Mouse (Mus musculus): ENCODE measurements around the gene Gm45062.

Gm45062 gene

DNA sequence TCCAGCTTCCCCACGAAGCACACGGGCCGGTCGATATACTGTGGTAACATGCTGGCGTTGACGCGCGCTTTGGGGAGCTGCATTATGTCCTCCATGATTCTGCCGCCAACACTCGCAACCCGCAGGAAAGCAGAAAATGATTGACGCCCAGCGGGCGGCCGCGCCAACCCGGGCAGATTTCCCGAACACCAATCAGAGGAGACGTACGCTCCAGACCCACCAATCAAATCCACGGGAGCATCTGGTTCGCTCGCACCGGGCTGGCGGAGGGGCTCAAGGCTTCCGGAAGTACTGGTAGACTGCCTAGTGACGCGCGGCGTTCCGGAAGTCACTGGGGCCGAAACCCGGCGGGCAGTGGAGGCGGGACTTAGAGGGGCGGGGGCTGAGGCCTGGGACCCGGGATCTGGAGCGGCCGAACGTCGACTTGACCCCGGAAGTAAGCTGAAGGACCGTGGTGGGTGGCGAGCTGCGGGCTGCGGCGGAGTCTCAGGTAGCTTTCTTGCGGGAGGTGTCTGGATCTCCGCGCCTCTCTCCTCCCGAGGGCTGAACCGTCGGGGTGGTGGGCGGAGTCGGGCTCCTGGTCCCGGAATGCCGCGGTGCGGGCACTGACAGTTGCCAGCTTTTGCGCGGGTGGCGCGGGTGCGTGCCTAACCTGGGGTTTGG lies at the start of gene Gm45062, which contains the start of the genes Rpa3 and Umad1:
Gm45062 (plus strand) TSS at position 447 of the 663 bp plus-strand sequence.
Rpa3 (minus strand) TSS at position 170 of the 663 bp plus-strand sequence.
Umad1 (plus strand) TSS at position 285 of the 663 bp plus-strand sequence.
- DNase-seq, result peak; percentile 100

DNA sequence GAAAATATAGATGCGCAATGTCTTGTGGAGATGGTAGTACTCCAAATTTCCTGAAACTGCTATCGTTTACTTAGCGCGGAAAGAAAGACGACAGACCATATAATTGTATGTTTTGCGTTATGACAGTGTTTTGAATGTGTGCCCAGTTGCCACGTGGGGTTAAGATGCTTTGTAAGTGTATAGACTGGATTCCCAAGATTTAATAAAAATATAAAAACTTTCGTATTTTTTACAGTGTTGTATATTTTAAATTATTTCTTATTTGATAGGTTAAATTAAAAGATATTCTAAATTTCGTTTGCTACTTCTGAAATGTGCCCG lies 49.4 kb upstream of the Gm45062 start:
- no peak for DNase-seq

DNA sequence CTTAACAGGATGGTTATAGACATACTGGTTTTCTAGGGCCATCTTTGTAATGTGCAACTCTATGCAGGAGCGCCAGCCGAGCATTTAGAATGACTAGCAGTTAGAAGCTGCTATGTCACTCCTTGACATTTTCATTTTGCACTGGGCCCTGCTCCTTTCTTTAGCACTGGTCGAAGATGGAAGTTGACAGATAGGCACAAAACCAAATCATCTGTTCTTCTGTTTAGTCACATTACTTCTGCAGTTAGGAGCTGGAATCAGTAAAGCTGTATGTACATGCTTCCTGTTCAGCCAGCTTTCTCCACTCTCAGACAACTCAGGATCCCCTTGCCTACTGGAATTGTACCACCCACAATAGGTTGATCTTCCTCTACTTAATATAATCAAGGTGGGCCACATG lies 48.6 kb upstream of the Gm45062 start:
- no peak for DNase-seq

DNA sequence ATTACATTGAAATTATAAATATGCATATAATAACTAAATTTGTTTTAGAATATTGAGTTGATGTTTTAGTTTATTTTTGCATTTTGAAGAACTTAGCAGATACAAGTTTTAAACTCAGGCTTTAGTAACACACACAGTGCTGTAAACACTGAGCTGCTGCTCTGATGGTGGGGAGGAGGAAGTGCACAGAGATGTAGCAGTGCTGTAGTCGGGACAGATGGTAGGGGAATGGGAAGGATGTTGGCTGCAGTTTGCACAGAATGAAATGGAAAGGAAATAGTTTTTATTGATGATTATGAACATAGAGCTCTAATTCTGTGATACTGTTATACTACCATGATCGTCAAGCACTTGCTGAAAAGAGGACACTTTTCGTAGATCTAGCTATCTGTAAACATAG lies 32.2 kb upstream of the Gm45062 start:
- DNase-seq, result no peak

DNA sequence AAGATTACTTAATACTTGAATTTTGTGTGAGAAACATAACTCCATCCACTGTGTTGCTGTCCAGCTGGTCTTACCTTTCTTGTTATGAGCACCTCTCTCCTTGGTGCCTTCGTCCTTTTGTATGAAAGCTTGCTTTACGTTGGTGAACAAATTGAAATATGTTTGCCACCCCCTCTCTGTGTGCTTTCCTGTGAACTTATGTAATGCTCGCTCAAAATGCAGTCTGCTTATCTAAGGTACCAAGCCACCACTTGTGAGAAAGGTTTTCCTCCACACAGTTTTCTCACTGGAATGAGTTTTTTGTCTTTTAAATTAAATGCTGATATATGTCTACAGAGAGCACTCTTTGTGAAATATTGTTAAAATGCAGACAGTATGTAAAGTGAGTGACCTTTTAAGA lies 30.7 kb upstream of the Gm45062 start:
- DNase-seq, result no peak

DNA sequence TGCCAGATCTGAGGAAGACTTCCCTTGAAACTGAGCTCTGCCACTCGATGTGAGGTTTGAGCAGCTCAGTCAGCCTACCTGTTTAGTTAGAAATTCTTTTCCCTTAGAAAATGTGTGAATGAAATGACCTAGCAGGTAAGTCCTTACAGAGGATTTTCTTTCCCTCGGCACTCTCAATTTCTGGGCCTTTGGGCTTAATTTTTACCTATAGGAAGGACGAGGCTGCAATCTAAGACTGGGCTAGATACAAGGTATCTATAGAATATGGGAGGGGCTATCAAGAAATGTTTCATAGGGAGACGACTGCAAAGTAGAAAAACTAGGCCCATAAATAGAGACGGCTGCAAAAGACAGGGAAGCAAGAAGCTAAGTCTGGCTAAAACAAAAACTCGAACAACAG lies 934 bp upstream of the Gm45062 start:
- no peak for DNase-seq

DNA sequence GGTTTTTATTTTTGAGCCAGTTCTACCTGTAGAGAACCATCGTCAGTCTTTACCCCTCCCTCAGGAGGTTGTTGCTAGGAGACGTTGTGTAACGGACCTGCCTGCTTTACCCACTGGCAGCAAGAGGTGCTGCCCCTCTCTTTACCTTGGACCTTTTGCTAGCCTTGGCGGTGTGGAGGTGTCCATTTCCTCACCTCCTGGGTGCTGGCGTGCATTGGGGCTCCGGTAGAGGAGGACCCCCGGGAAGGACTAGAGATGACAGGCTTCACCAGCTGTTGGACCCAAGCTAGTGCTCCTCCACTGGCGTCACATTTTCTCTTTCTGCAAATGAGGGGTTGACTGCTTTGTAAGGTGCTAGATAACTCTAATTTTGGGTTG lies 406 bp downstream of the Gm45062 start:
- DNase-seq, result no peak

DNA sequence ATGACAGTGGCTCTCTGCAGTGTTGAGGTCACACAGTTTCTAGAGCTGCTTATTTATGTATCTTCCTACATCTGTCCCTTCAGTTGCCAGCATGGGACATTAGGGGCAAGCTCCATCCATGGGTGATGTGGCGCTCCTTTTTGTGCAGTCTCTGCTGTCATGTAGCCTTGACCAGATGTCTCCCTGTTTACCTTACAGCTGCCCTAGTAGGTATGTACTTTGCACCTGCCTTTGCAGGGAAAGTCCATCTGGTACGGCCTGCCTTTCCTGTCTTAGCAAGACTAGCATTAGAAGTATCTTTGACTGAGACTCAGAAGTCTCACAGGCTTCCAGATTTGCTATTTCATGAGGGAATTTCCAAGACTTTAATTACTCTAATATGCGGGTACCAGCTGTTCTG lies 11.8 kb downstream of the Gm45062 start:
- no peak for DNase-seq

DNA sequence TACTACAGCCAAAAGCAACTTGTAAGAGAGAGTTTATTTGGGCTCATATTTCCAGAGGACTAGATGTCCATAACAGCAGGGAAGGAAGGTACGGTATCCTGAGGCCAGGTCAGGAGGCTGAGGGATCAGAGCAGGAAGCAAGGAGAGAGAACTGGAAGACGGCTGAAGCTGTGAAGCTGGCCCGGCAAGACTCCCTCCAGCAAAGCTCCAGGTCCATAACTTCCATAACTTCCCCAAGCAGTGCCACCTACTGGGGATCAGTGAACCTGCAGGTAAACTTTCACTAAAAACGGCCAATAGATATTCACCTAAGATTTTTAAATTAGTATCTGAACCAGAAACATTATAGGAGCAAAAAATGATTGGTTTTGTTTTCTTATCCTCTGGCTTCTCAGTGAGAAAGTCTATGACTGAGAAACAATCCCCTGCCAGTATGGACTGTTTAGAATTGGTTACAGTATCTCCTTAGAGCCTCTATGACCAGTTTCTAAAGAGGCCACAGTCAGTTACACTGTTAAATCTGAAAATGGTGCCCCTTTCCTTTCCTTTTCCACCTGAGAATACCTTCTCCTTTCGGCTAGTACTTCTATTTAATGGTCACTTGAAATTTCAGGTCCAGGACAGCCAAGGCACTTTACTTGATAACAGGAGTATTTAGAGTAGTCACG lies 15.3 kb downstream of the Gm45062 start:
- no peak for DNase-seq

DNA sequence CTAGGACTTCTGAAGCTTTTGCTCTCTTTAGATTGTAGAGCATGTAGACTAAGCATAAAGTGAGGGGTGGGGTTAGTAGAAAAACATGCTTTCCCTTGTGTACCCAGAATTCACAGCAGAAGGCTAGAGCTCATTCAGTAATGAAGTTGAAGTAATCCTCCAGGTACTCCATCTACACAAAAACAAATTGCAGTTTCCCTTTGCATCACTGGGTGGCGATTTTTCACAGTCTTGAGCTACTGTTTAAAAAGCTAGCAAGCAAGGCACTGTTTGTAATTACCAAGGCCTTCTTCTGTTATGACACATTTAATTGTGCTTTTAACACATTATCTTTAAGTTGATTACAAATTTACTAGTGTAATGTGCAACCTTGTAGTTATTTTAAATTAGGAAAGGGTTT lies 15.8 kb downstream of the Gm45062 start:
- DNase-seq, result peak; percentile 90

DNA sequence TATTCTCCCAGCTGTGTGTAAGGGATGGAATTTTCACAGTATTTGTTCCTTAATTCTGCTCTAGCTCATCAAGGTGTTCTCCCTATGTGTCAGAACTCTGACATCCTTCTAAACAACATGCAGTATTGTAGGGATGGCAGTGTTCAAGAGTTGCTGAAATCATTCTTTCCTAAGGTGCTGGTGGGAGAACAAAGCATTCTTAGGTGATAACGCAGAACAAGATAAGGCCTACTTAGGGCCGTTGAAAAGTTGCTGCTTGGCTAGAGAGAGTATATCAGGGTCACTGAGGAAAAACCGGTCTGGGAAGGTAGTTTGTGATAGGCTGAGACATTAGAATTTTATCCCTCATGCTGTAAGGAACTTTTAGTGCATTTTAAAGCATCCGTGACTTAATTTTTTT lies 17.2 kb downstream of the Gm45062 start:
- DNase-seq, result no peak

DNA sequence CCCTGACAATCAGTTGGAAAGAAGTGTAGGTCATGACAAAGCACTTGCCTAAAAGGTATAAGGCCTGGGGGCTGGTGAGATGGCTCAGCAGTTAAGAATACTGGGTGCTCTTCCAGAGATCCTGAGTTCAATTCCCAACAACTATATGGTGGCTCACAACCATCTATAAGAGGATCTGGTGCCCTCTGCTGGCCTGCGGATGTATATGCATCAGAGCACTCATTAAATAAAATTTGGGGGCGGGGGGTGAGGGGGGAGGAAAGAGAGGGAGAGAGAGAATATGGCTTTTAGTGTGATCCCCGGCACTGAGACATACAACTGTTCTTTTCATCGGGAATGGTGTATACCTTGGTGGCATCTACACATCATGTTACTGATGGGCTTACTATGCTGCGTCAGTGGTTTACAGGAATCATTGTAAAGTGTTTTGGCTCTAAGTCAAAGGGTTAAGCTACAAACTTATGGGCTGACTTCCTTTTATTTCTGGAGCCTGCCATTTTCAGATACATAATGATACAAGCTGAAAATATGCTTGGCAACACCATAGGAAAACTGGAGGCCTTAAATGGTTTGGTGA lies 19.3 kb downstream of the Gm45062 start:
- DNase-seq, result no peak

DNA sequence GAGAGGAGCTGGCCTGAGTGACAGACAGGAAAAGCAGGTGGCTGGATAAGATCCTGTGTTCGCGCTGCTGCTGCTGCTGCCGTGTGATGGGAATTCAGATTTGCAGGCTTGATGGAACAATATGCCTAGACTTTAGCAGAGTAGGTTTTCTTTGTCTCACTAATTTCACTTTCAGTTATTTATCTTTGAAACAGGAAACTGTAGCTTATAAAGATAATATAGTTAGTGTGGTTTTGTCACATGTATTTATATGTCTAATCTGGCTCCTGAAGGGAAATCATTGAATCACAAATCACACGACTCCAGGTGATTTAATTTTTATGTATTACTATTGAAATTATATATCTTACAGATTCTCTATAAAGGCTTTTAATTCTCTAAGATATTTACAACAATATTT lies 24.0 kb downstream of the Gm45062 start:
- DNase-seq, result no peak

DNA sequence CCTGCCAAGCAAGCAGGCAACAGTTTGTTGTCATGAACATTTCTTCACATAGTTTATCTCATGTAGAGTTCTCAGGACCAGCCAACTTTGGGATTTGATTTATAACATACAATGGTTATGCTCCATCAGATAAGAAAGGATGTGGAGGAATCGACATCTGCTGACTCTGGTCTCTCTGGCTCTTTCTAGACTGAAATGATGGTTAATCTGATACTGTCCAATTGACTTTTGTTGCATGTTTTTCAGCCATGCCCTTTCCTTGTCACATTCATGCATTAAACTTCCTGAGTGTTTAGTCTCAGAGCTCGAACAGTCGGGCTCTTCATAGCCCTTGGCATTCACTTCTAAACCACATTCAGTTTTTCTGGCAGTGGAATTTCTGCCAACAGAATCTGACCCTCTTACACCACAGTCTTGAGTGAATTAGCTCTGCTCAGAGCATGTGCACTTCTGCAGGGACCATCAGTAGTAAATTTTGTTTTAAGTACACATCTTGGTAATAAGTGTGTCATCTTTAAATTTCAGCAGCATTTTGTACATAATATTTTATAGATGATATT lies 26.2 kb downstream of the Gm45062 start:
- DNase-seq, result no peak

DNA sequence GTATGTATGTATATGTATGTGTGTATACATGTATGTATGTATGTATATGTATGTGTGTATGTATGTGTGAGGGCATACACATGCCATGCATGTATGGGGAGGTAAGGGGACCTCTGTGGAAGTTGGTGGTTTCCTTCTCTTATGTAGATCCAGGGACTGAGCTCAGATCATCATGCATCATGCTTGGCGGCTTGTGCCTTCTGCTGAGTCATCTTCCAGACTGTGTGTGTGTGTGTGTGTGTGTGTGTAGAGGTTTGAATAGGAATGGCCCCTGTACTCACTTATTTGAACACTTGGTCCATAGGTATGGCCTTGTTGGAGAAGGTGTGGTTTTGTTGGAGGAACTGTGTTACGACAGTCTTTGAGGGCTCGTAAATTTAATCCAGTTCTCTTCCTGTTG lies 26.9 kb downstream of the Gm45062 start:
- DNase-seq, result no peak

DNA sequence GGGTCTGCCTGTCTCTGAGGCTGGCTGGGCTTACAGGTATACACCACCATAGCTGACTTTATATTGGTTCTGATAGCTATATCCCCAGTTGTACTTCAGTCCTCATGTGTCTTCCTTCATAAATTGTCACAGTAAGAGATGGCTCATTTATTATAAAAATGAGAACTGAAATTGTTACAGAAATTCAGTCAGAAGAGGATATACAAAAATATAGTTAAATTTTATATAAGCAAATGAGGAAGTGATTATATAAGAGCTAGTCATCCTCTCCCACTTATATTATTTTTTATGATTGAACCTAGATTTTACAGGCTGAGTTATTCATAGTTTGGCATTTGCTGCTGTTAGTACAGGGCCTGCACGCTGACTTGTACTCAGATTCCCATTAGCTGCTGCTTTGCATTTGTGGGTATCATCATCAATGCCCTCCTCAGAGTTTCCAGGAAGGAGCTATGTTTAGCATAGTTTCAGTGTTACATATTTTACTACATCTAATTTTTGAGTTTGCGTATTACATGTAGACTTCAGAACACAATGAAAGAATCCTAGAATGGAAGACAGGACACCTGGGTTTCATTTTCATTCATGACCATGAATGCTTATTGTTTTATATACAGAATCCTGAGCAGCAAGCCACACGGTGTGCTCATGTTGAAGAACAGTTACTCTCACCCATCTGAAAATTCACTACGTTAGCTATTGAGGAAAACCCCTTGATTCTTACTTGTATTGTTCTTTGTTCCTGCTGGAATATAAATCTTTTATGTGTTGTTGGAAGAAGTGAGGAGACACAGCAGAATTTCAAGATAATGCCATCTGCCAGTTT lies 29.7 kb downstream of the Gm45062 start:
- DNase-seq, result no peak

DNA sequence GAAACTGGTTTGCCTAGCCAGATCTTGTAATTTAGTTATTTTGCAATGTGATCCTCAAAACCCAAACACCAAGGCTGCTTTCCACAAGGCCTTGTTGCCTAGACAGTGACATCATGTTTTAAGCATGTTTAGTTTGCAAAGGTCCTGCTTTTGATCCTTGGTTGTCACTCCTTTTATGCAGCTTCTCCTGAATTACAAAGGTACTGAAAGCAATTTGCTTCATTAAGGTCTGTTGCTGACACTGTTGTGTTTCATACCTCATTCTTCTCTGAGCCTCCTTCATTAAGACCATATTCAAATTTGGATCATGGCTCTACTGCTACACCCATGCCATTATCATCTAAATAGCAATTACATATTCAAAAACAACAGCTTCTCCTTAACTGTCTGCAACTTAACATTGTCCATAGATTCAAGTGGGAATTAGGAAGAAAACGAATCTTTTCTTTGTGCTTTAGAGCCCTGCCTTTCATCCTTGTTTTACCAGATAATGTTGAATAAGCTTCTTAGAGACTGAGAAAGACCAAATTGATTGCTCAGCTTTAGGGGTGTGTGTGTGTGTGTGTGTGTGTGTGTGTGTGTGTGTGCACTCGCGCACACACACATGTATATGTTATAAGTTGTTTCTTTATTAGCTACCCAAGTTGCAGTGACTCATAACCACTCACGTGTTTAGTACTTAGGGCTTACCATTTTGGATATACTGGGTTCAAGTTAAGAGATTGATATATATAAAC lies 35.0 kb downstream of the Gm45062 start:
- DNase-seq, result no peak

DNA sequence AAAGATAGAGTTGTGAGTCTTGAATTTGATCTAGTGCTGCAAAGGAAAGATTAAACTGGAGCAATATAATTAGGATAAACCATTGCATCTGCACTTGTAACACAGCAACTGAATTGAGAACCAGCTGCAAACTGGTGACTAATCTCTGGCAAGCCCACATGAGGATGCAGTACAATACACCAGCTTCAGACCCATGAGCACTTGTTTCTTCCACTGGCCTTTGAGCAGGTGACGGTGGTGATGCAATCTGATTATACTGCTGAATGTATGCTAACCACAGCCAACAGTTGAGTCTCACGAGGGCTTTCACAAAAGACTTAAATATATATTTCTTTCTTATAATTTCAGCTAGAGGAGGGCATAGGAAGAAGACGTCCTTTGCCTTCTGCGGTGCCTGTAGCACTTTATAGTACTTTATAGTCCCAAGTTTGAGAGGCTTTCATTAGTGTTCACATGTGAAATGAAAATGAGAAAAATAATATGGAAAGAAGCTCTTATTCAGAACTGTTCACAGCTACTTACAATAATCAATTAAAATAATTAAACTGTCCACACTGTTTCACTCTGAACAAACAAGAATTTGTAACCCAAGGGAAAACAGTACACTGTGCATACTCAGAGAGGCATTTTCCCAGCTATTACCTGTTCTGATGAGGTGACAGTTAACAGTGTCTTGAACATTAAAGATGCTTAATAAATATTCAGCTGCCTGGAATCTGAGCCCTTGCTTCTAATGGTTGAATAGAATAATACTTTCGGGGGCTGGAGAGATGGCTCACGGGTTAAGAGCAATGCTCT lies 40.0 kb downstream of the Gm45062 start:
- no peak for DNase-seq

DNA sequence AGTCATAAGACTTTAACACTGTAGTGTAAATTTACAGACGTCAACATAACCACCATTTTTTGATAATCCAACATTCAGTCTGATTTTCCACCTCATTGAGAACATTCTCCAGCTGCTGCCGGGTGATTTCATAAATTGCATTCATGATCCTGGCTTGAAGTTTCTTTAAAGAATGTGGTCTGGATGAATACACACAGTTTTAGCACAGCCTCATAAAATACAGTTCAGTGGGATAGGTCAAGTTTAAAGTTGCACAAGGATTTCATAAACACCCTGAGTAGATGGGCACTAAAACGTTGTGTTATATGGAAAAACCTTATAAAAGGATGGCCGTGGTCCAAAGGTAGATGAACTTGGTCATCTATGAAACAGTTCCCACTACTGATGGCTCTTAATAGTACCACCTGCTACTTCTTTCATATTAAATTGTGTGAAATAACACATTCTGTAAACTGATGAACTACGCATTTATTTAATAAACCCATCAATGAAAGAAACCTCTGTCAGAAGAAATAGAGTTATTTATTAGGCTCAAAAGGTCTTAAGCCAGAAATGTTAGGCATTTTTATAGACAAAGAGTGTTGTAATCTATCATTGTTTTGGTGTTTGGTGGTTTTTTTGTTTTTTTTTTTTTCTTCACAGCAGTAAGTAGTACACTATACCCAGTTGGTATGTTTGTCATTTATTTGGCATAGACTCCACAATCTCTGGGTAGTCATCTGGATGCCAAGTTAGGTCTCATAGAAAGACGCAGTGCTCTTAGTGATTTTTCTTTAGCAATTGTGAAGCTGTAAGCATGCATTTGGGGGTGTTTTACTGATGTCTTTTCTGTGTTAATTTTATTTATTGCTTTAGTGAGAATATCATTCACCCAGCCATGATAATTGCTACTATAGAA lies 48.9 kb downstream of the Gm45062 start:
- DNase-seq, result no peak

DNA sequence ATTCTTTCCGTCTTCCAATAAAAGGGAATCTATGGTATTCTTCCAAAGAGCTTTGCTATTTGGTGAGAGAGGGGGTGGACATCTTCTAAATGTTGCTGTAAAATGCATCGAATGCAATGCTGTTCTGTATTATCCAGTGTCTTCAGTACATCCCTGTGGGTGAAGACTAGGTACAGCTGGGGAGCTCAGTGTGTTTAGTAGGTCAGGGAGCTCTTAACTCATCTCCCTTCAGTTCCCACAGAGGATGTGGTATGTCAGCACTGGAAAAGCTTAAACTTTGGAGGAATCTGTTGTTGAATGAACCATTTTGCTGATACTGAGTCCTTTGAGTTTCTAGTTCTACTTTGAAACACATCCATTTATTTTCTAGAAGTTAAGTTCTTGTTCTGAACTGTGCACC lies 53.3 kb downstream of the Gm45062 start:
- DNase-seq, result no peak

DNA sequence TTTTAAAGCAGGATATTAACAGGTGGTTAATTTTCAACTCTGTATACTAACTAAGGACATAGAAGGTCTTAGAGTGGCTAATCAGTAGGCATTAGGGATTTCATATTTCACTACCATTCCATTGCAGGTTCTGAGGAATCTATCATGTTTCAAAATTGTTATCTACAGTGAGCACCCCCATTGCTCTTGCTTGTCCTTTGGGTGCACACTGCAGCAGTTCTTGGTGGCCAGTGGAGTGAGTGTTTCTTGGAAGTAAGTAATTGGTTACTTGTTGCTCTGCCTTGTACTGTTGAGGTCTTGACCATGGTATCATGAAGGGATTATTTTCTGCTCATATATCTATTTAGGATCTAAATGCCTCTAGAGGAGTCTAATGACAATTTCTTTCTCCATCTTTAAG lies 57.0 kb downstream of the Gm45062 start:
- no peak for DNase-seq

All from heart, adult 11 months (tissue).